Mouse (Mus musculus) adrenal gland, adult (tissue): ENCODE measurements around the gene Cox19.

Experiments used
- DNase-seq, 2 experiments: peaks; one replicate each; pipeline ENCODE4 v3.0.0; 2022 to 2023; ENCODE audit warnings: low spot score in 1 of 2; ENCODE audit not compliant: inconsistent age in 2 of 2

Gene Cox19

DNA sequence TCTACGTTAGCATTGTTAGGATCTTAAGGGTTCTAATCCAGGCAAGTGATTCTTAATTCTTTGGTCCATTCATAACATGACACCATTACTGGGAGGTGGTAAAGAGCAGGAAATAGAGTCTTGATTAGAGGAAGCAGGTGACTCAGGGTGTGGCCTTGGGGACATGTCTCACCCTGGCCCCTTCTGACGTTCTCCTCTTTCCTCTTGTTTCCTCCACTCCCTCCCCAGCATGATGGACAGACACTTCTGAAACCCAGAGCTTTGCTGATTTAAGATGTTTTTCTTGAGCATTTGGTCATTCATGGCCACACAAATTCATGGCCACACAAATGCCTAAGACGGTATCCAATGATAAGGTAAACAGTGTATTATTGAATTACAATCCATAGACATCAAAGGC, 41.3 kb downstream of the Cox19 start:
- no peak for DNase-seq

- no peak for DNase-seq
These were observed 47.6 kb downstream of the Cox19 start for GRCm38 (mm10) chr5:139303646-139304061.

GRCm38 (mm10) chr5:139302101-139302500, 49.1 kb downstream of the Cox19 start:
- DNase-seq, result no peak

- DNase-seq, result no peak
These were observed 53.5 kb downstream of the Cox19 start for GRCm38 (mm10) chr5:139297745-139298144.

GRCm38 (mm10) chr5:139297092-139297491, 54.1 kb downstream of the Cox19 start:
- no peak for DNase-seq

DNA sequence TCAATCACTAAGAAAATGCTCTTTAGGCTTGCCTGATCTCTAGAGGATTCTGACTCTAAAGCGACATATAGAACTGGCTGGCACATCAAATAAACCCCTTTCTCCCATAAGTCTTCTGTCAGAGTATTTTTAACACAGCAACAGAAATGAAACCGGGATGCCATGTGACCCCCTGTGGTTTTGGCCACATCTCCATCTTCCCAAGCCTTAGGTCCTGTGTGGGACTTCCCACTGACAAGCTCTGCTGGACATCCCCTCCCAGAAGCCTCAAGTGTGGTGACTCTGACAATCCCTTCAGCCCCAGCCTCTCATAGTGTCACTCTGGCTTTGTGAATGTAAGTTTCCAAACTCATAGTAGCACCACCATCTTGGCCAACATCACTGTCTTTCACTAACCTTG, 57.1 kb downstream of the Cox19 start:
- DNase-seq, result peak in 1 of 2 experiments; percentile 30

GRCm38 (mm10) chr5:139291811-139292560, 59.2 kb downstream of the Cox19 start:
- DNase-seq, result peak in 1 of 2 experiments; percentile 36

- no peak for DNase-seq
These were observed 60.6 kb downstream of the Cox19 start for GRCm38 (mm10) chr5:139290467-139291259.

GRCm38 (mm10) chr5:139288591-139288990, 62.6 kb downstream of the Cox19 start:
- no peak for DNase-seq

- no peak for DNase-seq
These were observed 63.4 kb downstream of the Cox19 start for GRCm38 (mm10) chr5:139287787-139288186.

- DNase-seq, result peak in 1 of 2 experiments; percentile 30
These were observed 64.1 kb downstream of the Cox19 start for GRCm38 (mm10) chr5:139287099-139287498.
